Mouse (Mus musculus): ENCODE results near the gene Alox8.

- TF ChIP-seq CTCF (IDR thresholded peaks at IDR 0.05; ENCODE audit: borderline replicate concordance, insufficient read depth, low read depth, low read length) = no peak
- no peak for TF ChIP-seq POLR2A (IDR thresholded peaks at IDR 0.05; ENCODE audit: borderline replicate concordance, insufficient read depth, low read length)
These were observed 28.3 kb downstream of the Alox8 start for GRCm38 (mm10) chr11:69169313-69169712.
